12 mouse cellular contexts compared by ENCODE assay signal in the genomic region with DNA sequence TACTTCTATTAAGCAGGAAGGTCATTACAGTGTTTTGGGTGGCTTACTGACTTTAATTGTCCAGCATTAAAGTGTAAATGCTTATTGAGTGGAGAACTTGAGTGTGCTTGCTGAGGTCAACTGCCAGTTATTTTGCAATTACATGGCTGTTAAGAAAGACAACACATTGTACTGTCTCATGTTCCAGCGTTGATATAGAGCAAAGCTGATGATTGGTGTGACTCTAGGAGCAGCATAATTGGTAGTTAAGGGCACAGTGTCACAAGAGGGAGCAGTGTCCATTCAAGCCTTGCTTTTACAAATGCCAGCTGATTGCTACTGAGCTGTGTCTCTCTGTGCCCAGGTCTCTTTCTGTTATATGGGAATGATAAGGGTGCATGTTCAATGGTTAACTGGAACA.
"Had no signal": no experiment of that assay in that cellular context is flagged by ENCODE, and none has a peak within 500 bp of the region (broad histone marks: within the 10 kb centered on the region; RNA-seq: fewer than 3 reads in every experiment).

No protein-coding gene starts in this region.

- DNase-seq: lung, adult 2 months; lung, postnatal 14 days; lung, postnatal 36 days; midbrain, embryonic 14.5 days; retina, postnatal 1 day; right cerebral cortex, adult 18-20 months; right cerebral cortex, postnatal 25 days; thymus, adult 2 months; thymus, postnatal 25 days; thymus, postnatal 4 days had no signal

- ATAC-seq: lung, postnatal 0 days; midbrain, embryonic 16.5 days had no signal
